Mouse (Mus musculus): ENCODE data around the gene Lyve1. TPM values are rescaled to one million over a fixed set of nuclear protein-coding genes. Genes with fewer than 3 reads are reported as not detected.
"Not testable (repeated sequence)": the region's sequence is repeated elsewhere in the genome, so short reads cannot be mapped to it uniquely, and the experiment has no call there.

Lyve1 gene
- 10 to 100 TPM; 21.5 to 22.8 TPM for total RNA-seq (2021)
- long read RNA-seq, experiment 1, transcript Lyve1-201 (6 exons, 2,893 nt) = major isoform, 8 of 10 reads
- long read RNA-seq, experiment 1, partial matches to known transcripts = 0 of 10 reads
- long read RNA-seq, experiment 1, other reads (novel, unspliced or antisense) = 2 of 10 reads
- long read RNA-seq, experiment 2, transcript Lyve1-201 (6 exons, 2,893 nt) = major isoform, 7 of 8 reads
- long read RNA-seq, experiment 2, partial matches to known transcripts = 0 of 8 reads
- long read RNA-seq, experiment 2, other reads (novel, unspliced or antisense) = 1 of 8 reads

GRCm38 (mm10) chr7:110862751-110863289 lies at the start of gene Lyve1:
Gene Lyve1 (minus strand): TSS chr7:110863239.
- DNase-seq = no peak
- intact Hi-C loops (cut with DNase I) = no loop called here

- DNase-seq = no peak
- intact Hi-C loops (cut with DNase I) = no loop called here
These were observed 45.4 kb upstream of the Lyve1 start for GRCm38 (mm10) chr7:110908209-110909144.

- intact Hi-C loops (cut with DNase I) = no loop called here
- DNase-seq = no peak
These were observed 43.5 kb upstream of the Lyve1 start for GRCm38 (mm10) chr7:110906566-110906965.

GRCm38 (mm10) chr7:110903226-110903625 lies 40.2 kb upstream of the Lyve1 start:
- intact Hi-C loops (cut with DNase I) = no loop called here
- DNase-seq = peak in 1 of 2 experiments; percentile 21

- intact Hi-C loops (cut with DNase I) = no loop called here
- no peak for DNase-seq
These were observed 34.2 kb upstream of the Lyve1 start for GRCm38 (mm10) chr7:110897202-110897601.

GRCm38 (mm10) chr7:110896453-110896852 lies 33.4 kb upstream of the Lyve1 start:
- intact Hi-C loops (cut with DNase I) = no loop called here
- no peak for DNase-seq

GRCm38 (mm10) chr7:110895772-110896171 lies 32.7 kb upstream of the Lyve1 start:
- intact Hi-C loops (cut with DNase I) = not testable (repeated sequence)

GRCm38 (mm10) chr7:110894673-110895072 lies 31.6 kb upstream of the Lyve1 start:
- intact Hi-C loops (cut with DNase I) = no loop called here
- no peak for DNase-seq

More at GRCm38 (mm10) chr7:110895772-110896171, 32.7 kb upstream of the Lyve1 start:
- DNase-seq = not testable (repeated sequence)

GRCm38 (mm10) chr7:110893943-110894610 lies 31.0 kb upstream of the Lyve1 start:
- intact Hi-C loops (cut with DNase I) = no loop called here
- peak in 1 of 2 experiments; percentile 24 for DNase-seq

- intact Hi-C loops (cut with DNase I) = no loop called here
- peak; percentile 66 to 71 for DNase-seq
These were observed 28.5 kb upstream of the Lyve1 start for GRCm38 (mm10) chr7:110891501-110891986.

GRCm38 (mm10) chr7:110881746-110882333 lies 18.8 kb upstream of the Lyve1 start:
- no peak for DNase-seq
- intact Hi-C loops (cut with DNase I) = no loop called here

GRCm38 (mm10) chr7:110878028-110878427 lies 15.0 kb upstream of the Lyve1 start:
- intact Hi-C loops (cut with DNase I) = no loop called here

GRCm38 (mm10) chr7:110876965-110877364 lies 13.9 kb upstream of the Lyve1 start:
- intact Hi-C loops (cut with DNase I) = no loop called here
- no peak for DNase-seq

More at GRCm38 (mm10) chr7:110878028-110878427, 15.0 kb upstream of the Lyve1 start:
- DNase-seq = no peak

- DNase-seq = no peak
- intact Hi-C loops (cut with DNase I) = no loop called here
These were observed 5.8 kb upstream of the Lyve1 start for GRCm38 (mm10) chr7:110868807-110869206.

GRCm38 (mm10) chr7:110867116-110867515 lies 4.1 kb upstream of the Lyve1 start:
- no peak for DNase-seq
- intact Hi-C loops (cut with DNase I) = no loop called here

- no peak for DNase-seq
- intact Hi-C loops (cut with DNase I) = no loop called here
These were observed 3.0 kb upstream of the Lyve1 start for GRCm38 (mm10) chr7:110866021-110866420.

GRCm38 (mm10) chr7:110865570-110865969 lies 2.5 kb upstream of the Lyve1 start:
- intact Hi-C loops (cut with DNase I) = no loop called here

GRCm38 (mm10) chr7:110865038-110865437 lies 2.0 kb upstream of the Lyve1 start:
- DNase-seq = no peak
- intact Hi-C loops (cut with DNase I) = no loop called here

More at GRCm38 (mm10) chr7:110865570-110865969, 2.5 kb upstream of the Lyve1 start:
- DNase-seq = no peak

- intact Hi-C loops (cut with DNase I) = no loop called here
- DNase-seq = no peak
These were observed 2.9 kb downstream of the Lyve1 start for GRCm38 (mm10) chr7:110860129-110860528.

GRCm38 (mm10) chr7:110855604-110856003 lies 7.4 kb downstream of the Lyve1 start:
- no peak for DNase-seq
- intact Hi-C loops (cut with DNase I) = no loop called here

Measured in heart, postnatal 14 days (tissue).